Mouse (Mus musculus): ENCODE measurements around the gene Oasl1. TPM values are rescaled to one million over a fixed set of nuclear protein-coding genes. Genes with fewer than 3 reads are reported as not detected.

The Oasl1 gene
- polyA plus RNA-seq, 1 experiment = 2.7 TPM

DNA sequence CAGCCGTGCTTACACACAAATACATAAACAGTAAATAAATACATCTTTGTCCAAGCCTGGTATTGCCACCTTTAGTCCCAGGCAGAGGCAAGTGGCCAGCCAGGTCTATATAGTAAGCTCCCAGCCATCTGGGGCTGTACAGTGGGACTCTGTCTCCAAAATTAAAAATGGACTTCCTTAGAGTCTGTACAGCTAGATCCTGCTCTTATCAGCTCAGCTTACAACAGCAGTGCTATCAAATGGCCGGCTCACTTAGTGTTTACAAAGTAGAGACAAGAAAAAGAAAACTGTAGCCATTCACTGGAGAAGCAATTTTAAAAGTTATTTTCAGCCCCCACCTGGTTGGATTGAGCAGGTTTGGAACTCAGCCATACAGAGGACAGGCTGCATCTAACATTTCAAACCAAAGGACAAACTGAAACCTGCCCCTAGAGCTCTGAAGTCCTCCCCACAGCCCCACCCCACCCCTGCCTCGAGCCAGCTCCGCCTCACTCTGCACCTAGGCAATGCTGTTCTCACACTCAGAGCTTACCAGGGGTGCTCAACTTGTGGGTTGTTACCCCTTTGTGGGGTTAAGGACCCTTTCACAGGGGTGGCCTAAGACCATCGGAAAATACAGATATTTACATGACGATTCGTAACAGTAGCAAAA, 41.4 kb downstream of the Oasl1 start:
- WGBS = 47% methylated on average over 7 of the region's 7 CpGs

DNA sequence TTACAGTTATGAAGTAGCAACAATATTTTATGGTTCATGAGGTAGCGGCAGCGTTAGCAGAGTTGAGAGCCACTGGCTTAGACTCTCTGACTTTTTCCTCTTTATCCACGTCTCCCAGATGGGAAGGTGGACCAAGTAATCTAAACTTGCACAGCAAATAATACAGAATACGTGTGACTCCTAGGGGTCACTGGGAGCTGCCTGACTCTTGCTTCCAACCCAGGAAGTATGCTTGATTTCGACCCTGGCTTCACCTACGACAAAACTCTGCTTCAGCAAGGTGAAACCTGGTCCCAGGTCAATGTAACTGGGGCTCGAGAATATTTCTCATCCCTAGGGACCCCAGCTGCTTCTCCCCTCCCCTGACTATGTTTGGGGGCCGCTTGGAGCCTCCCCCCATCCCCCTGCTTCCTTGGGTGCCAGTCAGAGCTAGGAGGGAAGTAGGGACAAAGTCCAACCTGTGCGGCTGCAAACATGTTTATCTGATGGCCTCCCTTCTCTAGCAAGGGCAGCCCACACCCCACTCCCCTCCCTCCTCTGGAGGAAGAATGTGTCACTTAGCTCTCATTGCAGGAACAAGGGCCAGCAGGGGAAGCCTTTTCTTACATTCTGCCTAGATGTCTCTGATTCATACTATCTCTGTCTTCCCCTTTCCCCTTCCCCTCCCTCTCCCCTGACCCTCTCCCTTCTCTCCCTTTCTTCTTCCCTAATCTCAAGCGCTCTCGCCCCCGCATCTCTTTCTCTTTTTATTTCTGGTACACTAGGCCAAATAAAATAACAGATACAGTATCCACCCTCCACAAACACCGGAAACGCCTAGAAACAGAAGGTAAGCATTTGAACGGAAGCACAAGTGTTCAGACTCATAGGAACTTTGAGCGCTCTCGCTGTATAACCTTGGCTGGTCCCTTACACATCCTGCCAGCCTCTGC, 42.2 kb downstream of the Oasl1 start:
- TF ChIP-seq POLR2A (IDR thresholded peaks at IDR 0.05; ENCODE audit: borderline replicate concordance, extremely low read depth, low read depth, low read length) (no peak), CTCF (IDR thresholded peaks at IDR 0.05; ENCODE audit: insufficient read depth, low read length) (no peak)
- WGBS = 43% methylated on average over 17 of the region's 17 CpGs
- no peak for DNase-seq
- Histone ChIP-seq H3K4me3 (replicated peaks; ENCODE audit: extremely low read depth, low read depth, low read length) (no peak overlapping the region), H3K4me1 (ENCODE audit: control insufficient read depth, insufficient read depth, low read length) (no peaks in the 10 kb centered on the region)

More for the DNA sequence above, 41.4 kb downstream of the Oasl1 start:
- no peak overlapping the region for H3K4me3 ChIP-seq (replicated peaks; ENCODE audit: extremely low read depth, low read depth, low read length)
- H3K4me1 ChIP-seq (ENCODE audit: control insufficient read depth, insufficient read depth, low read length) = no peaks in the 10 kb centered on the region
- TF ChIP-seq CTCF (IDR thresholded peaks at IDR 0.05; ENCODE audit: insufficient read depth, low read length) (no peak), POLR2A (IDR thresholded peaks at IDR 0.05; ENCODE audit: borderline replicate concordance, extremely low read depth, low read depth, low read length) (no peak)
- DNase-seq = no peak

DNA sequence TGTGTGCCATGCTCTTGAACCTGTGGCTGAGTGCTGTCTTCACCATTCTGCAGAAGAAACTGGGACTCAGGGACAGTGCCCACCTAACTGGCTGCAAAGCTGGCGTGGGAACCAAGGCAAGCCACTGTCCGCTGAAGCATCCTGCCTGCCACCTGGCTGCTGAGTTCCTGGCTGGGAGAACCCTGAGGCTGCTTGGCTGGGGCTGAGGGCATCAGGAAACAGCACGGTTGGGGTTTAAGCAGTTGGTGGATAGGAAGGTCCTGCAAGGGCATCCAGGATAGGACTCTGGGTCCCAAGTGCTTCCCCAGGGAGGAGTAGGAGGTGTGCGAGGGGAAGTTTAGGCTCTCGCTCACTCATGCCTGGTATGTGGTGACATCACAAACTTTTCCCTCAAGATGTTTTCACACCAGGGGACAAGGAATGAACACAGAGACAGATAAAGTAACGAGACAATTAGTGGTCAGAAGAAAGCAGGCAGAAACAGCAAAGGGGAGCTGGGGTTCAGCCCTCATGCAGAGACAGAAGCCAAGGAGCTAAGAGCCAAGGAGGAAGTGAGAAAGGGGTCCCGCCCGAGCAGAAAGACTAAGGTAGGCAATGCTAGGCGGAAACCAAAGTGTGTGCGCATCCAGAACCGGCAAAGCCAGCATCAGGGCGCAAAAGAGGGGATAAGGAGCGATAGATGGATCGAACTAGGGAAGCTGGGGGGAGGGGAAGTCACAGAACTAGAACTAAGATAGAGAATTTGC, 44.7 kb downstream of the Oasl1 start:
- H3K4me3 ChIP-seq (replicated peaks; ENCODE audit: extremely low read depth, low read depth, low read length) = no peak overlapping the region
- WGBS = 29% methylated on average over 14 of the region's 14 CpGs
- DNase-seq = no peak
- no peak for TF ChIP-seq POLR2A (IDR thresholded peaks at IDR 0.05; ENCODE audit: borderline replicate concordance, extremely low read depth, low read depth, low read length)
- TF ChIP-seq CTCF (IDR thresholded peaks at IDR 0.05; ENCODE audit: insufficient read depth, low read length) = no peak
- no peaks in the 10 kb centered on the region for H3K4me1 ChIP-seq (ENCODE audit: control insufficient read depth, insufficient read depth, low read length)

DNA sequence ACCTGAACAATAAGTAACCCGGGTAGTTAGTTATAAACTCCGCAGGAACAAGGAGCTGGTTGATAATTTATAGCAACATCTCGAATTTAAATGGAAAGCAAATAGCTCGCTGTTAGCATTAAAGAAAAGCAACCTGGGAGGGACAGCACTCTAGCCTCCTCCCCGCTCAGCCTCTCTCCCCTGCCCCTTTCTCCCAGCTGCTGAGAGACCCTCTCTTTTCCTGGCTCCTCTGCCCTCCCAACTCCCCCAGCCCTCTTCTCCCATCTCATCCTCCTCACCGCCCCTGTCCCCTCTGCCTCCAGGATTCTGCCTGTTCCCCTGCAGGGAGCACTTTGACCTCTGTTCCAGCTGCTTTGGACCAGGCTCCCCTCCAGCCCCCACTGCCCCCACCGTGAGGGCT, 45.6 kb downstream of the Oasl1 start:
- Histone ChIP-seq H3K4me3 (replicated peaks; ENCODE audit: extremely low read depth, low read depth, low read length) (no peak overlapping the region), H3K4me1 (ENCODE audit: control insufficient read depth, insufficient read depth, low read length) (no peaks in the 10 kb centered on the region)
- no peak for DNase-seq
- TF ChIP-seq CTCF (IDR thresholded peaks at IDR 0.05; ENCODE audit: insufficient read depth, low read length) = no peak
- TF ChIP-seq POLR2A (IDR thresholded peaks at IDR 0.05; ENCODE audit: borderline replicate concordance, extremely low read depth, low read depth, low read length) = no peak
- 37% methylated on average over 7 of the region's 7 CpGs for WGBS

- WGBS = 25% methylated on average over 4 of the region's 4 CpGs
- no peak for DNase-seq
- TF ChIP-seq POLR2A (IDR thresholded peaks at IDR 0.05; ENCODE audit: borderline replicate concordance, extremely low read depth, low read depth, low read length) (no peak), CTCF (IDR thresholded peaks at IDR 0.05; ENCODE audit: insufficient read depth, low read length) (no peak)
Measured at GRCm38 (mm10) chr5:114969064-114969463, 46.0 kb downstream of the Oasl1 start.

GRCm38 (mm10) chr5:114969609-114970215, 46.7 kb downstream of the Oasl1 start:
- DNase-seq = no peak
- 59% methylated on average over 13 of the region's 13 CpGs for WGBS
- TF ChIP-seq POLR2A (IDR thresholded peaks at IDR 0.05; ENCODE audit: borderline replicate concordance, extremely low read depth, low read depth, low read length) (no peak), CTCF (IDR thresholded peaks at IDR 0.05; ENCODE audit: insufficient read depth, low read length) (no peak)
- Histone ChIP-seq H3K4me3 (replicated peaks; ENCODE audit: extremely low read depth, low read depth, low read length) (no peak overlapping the region), H3K4me1 (ENCODE audit: control insufficient read depth, insufficient read depth, low read length) (no peaks in the 10 kb centered on the region)

More at GRCm38 (mm10) chr5:114969064-114969463, 46.0 kb downstream of the Oasl1 start:
- Histone ChIP-seq H3K4me1 (ENCODE audit: control insufficient read depth, insufficient read depth, low read length) (no peaks in the 10 kb centered on the region), H3K4me3 (replicated peaks; ENCODE audit: extremely low read depth, low read depth, low read length) (no peak overlapping the region)

DNA sequence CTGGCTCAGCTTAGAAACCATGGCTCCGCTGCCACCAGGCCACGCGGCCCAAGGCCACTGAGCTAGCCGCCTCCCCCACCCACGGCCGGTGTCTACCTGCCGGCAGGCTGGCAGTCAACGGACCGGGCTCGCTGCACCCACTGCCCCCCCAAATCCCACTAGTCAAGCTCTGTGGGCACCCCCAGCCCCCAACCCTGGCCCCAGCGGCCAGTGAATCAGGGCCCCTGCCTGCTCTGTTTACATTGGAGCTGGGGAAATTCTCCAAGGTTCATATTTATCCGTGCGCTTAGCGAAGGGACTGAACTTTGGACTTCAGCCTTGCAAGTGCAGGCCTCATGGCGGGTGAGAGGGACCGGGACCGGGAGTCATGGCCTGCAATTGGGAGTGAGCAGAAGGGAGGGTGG, 47.8 kb downstream of the Oasl1 start, which contains the start of gene Hnf1a:
Gene Hnf1a (minus strand): TSS at position 271 of the 404 bp plus-strand sequence.
- H3K4me1 ChIP-seq (ENCODE audit: control insufficient read depth, insufficient read depth, low read length) = no peaks in the 10 kb centered on the region
- H3K4me3 ChIP-seq (replicated peaks; ENCODE audit: extremely low read depth, low read depth, low read length) = no peak within 1 kb of the TSS
- DNase-seq = no peak
- no peak for TF ChIP-seq POLR2A (IDR thresholded peaks at IDR 0.05; ENCODE audit: borderline replicate concordance, extremely low read depth, low read depth, low read length)
- no peak for TF ChIP-seq CTCF (IDR thresholded peaks at IDR 0.05; ENCODE audit: insufficient read depth, low read length)
- 72% methylated on average over 17 of the region's 17 CpGs for WGBS

DNA sequence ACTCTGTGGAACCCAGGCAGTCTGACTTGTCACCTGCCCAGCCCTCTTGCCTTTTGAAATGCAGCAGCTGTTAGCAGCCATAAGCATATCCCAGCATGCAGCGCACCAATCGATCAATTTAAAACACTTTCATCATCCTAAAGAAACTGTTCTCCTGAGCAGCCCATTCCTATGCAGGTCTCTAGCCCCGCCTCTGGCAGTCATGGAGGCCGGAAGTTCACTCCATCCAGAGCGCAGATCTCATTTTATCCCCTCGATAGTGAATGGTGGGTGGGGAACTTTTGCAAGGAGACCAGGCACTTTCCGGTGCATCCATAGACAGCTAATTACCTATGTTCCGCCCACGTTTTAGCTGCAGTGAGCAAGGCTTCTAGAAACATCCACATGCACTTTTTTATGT, 49.2 kb downstream of the Oasl1 start:
- no peak for DNase-seq
- WGBS = 82% methylated on average over 9 of the region's 9 CpGs
- H3K4me1 ChIP-seq (ENCODE audit: control insufficient read depth, insufficient read depth, low read length) = no peaks in the 10 kb centered on the region
- TF ChIP-seq CTCF (IDR thresholded peaks at IDR 0.05; ENCODE audit: insufficient read depth, low read length) (no peak), POLR2A (IDR thresholded peaks at IDR 0.05; ENCODE audit: borderline replicate concordance, extremely low read depth, low read depth, low read length) (no peak)
- H3K4me3 ChIP-seq (replicated peaks; ENCODE audit: extremely low read depth, low read depth, low read length) = no peak overlapping the region

DNA sequence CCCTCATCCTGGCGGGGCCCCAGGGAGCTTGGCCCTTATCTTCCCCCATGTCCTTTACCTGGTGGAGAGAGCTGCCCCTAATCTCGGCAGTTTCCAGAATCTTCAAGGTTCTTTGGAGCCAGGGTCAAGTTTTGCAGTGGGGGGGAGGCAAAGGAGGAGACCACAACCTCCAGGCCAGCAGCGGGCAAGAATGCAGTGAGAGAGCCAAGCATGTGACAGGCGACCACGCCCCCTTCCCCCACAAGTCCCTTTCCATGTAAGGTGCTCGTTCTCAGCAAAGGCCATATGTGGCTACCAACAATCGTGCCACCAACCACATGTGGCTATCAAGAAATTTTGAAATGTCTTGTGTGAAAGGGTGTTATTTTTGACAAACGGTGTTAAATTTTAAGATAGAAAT, 50.1 kb downstream of the Oasl1 start:
- TF ChIP-seq POLR2A (IDR thresholded peaks at IDR 0.05; ENCODE audit: borderline replicate concordance, extremely low read depth, low read depth, low read length) = no peak
- TF ChIP-seq CTCF (IDR thresholded peaks at IDR 0.05; ENCODE audit: insufficient read depth, low read length) = no peak
- Histone ChIP-seq H3K4me3 (replicated peaks; ENCODE audit: extremely low read depth, low read depth, low read length) (no peak overlapping the region), H3K4me1 (ENCODE audit: control insufficient read depth, insufficient read depth, low read length) (no peaks in the 10 kb centered on the region)
- WGBS = 75% methylated on average over 8 of the region's 8 CpGs
- no peak for DNase-seq

Measured in lung, adult 2 months (tissue).